Mouse (Mus musculus): ENCODE data around the gene Gtf2a2.

- no peak for TF ChIP-seq CTCF (IDR thresholded peaks at IDR 0.05; ENCODE audit: control insufficient read depth, insufficient read depth, insufficient replicate concordance, low read depth, low read length)
- TF ChIP-seq POLR2A (IDR thresholded peaks at IDR 0.05; ENCODE audit: control insufficient read depth, low read depth, low read length): no peak
Observed at GRCm38 (mm10) chr9:69990346-69990745, 22.0 kb upstream of the Gtf2a2 start.
